In the genomic region with DNA sequence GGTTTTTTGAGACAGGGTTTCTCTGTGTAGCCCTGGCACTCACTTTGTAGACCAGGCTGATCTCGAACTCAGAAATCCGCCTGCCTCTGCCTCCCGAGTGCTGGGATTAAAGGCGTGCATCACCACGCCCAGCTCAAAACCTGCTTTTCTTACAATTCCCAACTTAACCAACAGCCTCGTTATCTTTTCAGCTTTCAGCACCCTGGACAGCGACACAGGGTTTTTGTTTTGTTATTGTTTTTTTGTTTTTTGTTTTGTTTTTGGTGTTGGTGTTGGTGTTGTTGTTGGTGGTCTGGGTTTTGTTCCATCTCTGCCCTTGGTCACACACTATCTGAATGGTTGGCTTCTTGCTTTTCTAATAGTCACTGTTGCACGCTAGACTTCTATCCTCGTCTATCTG, we compare ENCODE assay signal across 25 mouse cellular contexts. TPM values are rescaled to one million over a fixed set of nuclear protein-coding genes. Genes with fewer than 3 reads are reported as not detected.
DNase-seq lines count a peak whose midpoint lies in the region; ATAC-seq and TF ChIP-seq lines count a peak whose summit lies in the region.
"Had no signal": no experiment of that assay in that cellular context is flagged by ENCODE, and none has a peak within 500 bp of the region (broad histone marks: within the 10 kb centered on the region; RNA-seq: fewer than 3 reads in every experiment).

No protein-coding gene starts in this region.

- no peaks in the 10 kb centered on the region for H3K79me2 ChIP-seq in MEL (ENCODE audit: control insufficient read depth, insufficient read depth, low read length, poor library complexity)

- TF ChIP-seq CTCF in MEL (IDR thresholded peaks at IDR 0.05 in 2 of 3, conservative IDR thresholded peaks at IDR 0.05 in 1 of 3; ENCODE audit: control insufficient read depth in 1 of 3, insufficient read depth in 1 of 3, low read depth in 2 of 3, low read length in 3 of 3, poor library complexity in 1 of 3, severe bottlenecking in 1 of 3): no peak

- peak; percentile 49 to 65 for DNase-seq in kidney, postnatal 4 days
- DNase-seq in kidney, adult 8-10 months: no peak
- DNase-seq in MEL (ENCODE audit: low read depth, low spot score): peak; percentile 51
- peak; percentile 55 for DNase-seq in adipocyte (ENCODE audit: low spot score)
- peak; percentile 74 for DNase-seq in limb, embryonic 11.5 days (ENCODE audit: low spot score)
- DNase-seq in layer of hippocampus, adult 9-10 months (ENCODE audit: low spot score): no peak
- DNase-seq in c-Kit-positive CD71-positive TER-119-positive erythroid progenitor cells, embryonic 14.5 days (ENCODE audit: low spot score): no peak
- DNase-seq: cerebellum, adult 11-12 months; cerebellum, postnatal 36 days; gastrocnemius, postnatal 14 days; kidney, adult 2 months; layer of hippocampus, postnatal 36 days; left cerebral cortex, postnatal 4 days; liver, embryonic 13.5 days had no signal

- no peaks in the 10 kb centered on the region for H3K4me1 ChIP-seq in MEL (ENCODE audit: control insufficient read depth in 1 of 2, insufficient read depth in 2 of 2, low read length in 2 of 2)
- H3K4me1 ChIP-seq in limb, embryonic 11.5 days (ENCODE audit: control insufficient read depth, insufficient read depth, low read length): peaks cover 12% of the 10 kb centered on the region
- peaks cover 16% of the 10 kb centered on the region for H3K4me1 ChIP-seq in midbrain, embryonic 13.5 days (replicated peaks)

- TF ChIP-seq EP300 in MEL (IDR thresholded peaks at IDR 0.05; ENCODE audit: low read depth in 1 of 2, low read length in 2 of 2): no peak

- no peak overlapping the region for H3K9ac ChIP-seq in MEL (ENCODE audit: control insufficient read depth, low read depth, low read length, poor library complexity, severe bottlenecking)
- no peak overlapping the region for H3K9ac ChIP-seq in limb, embryonic 11.5 days (ENCODE audit: low read length)
- H3K9ac ChIP-seq in midbrain, embryonic 13.5 days (replicated peaks): no peak overlapping the region
- H3K9ac ChIP-seq: embryonic facial prominence, embryonic 15.5 days; hindbrain, embryonic 15.5 days; liver, embryonic 13.5 days; neural tube, embryonic 13.5 days had no signal

- H3K4me2 ChIP-seq in limb, embryonic 11.5 days (ENCODE audit: low read depth, severe bottlenecking): no peak overlapping the region
- no peak overlapping the region for H3K4me2 ChIP-seq in midbrain, embryonic 13.5 days (replicated peaks)
- H3K4me2 ChIP-seq: embryonic facial prominence, embryonic 15.5 days; hindbrain, embryonic 15.5 days; liver, embryonic 13.5 days; neural tube, embryonic 13.5 days had no signal

- no peak for ATAC-seq in limb, embryonic 11.5 days (ENCODE audit: insufficient number of reproducible peaks, low FRiP score, low TSS enrichment, low read depth)
- no peak for ATAC-seq in midbrain, embryonic 13.5 days
- ATAC-seq: lung, postnatal 0 days had no signal

- no peak for TF ChIP-seq RAD21 in MEL (IDR thresholded peaks at IDR 0.05; ENCODE audit: low read depth, low read length)

- no peaks in the 10 kb centered on the region for H3K9me3 ChIP-seq in MEL (replicated peaks; ENCODE audit: insufficient read depth, low read length)
- no peaks in the 10 kb centered on the region for H3K9me3 ChIP-seq in limb, embryonic 11.5 days (ENCODE audit: control insufficient read depth, low read length)
- H3K9me3 ChIP-seq in midbrain, embryonic 13.5 days: no peaks in the 10 kb centered on the region
- H3K9me3 ChIP-seq: embryonic facial prominence, embryonic 15.5 days; forebrain, embryonic 10.5 days; hindbrain, embryonic 15.5 days; liver, embryonic 13.5 days; neural tube, embryonic 13.5 days had no signal

- WGBS in limb, embryonic 11.5 days: 66% methylated on average over 9 of the region's 9 CpGs
- 67% methylated on average over 9 of the region's 9 CpGs for WGBS in midbrain, embryonic 13.5 days

- H3K36me3 ChIP-seq in MEL (ENCODE audit: control insufficient read depth in 1 of 2, insufficient read depth in 2 of 2, low read length in 2 of 2): no peaks in the 10 kb centered on the region
- H3K36me3 ChIP-seq in limb, embryonic 11.5 days (ENCODE audit: control insufficient read depth, insufficient read depth, low read length): no peaks in the 10 kb centered on the region
- H3K36me3 ChIP-seq in midbrain, embryonic 13.5 days: no peaks in the 10 kb centered on the region
- H3K36me3 ChIP-seq: embryonic facial prominence, embryonic 15.5 days; forebrain, embryonic 10.5 days; hindbrain, embryonic 15.5 days; liver, embryonic 13.5 days; neural tube, embryonic 13.5 days had no signal

- H3K4me3 ChIP-seq in MEL (ENCODE audit: control insufficient read depth in 1 of 2, insufficient read depth in 1 of 2, low read depth in 2 of 2, low read length in 2 of 2): no peak overlapping the region
- no peak overlapping the region for H3K4me3 ChIP-seq in limb, embryonic 11.5 days (ENCODE audit: low read depth, low read length)
- no peak overlapping the region for H3K4me3 ChIP-seq in midbrain, embryonic 13.5 days (replicated peaks)
- H3K4me3 ChIP-seq: embryonic facial prominence, embryonic 15.5 days; forebrain, embryonic 10.5 days; hindbrain, embryonic 15.5 days; liver, embryonic 13.5 days; neural tube, embryonic 13.5 days had no signal

- TF ChIP-seq POLR2A in MEL (IDR thresholded peaks at IDR 0.05; ENCODE audit: control insufficient read depth in 1 of 2, insufficient read depth in 1 of 2, low read depth in 1 of 2, low read length in 2 of 2, poor library complexity in 1 of 2): no peak

- no peak overlapping the region for H3K27ac ChIP-seq in MEL (ENCODE audit: control insufficient read depth, low read depth, low read length)
- no peak overlapping the region for H3K27ac ChIP-seq in limb, embryonic 11.5 days (replicated peaks; ENCODE audit: low read depth, low read length)
- H3K27ac ChIP-seq in midbrain, embryonic 13.5 days: no peak overlapping the region
- H3K27ac ChIP-seq: embryonic facial prominence, embryonic 15.5 days; forebrain, embryonic 10.5 days; hindbrain, embryonic 15.5 days; liver, embryonic 13.5 days; neural tube, embryonic 13.5 days had no signal

- peaks cover 0 to 9% of the 10 kb centered on the region in 2 experiments; a peak in 3 of 4 replicates for H3K27me3 ChIP-seq in MEL (ENCODE audit: control insufficient read depth in 1 of 2, insufficient read depth in 2 of 2, low read length in 2 of 2)
- H3K27me3 ChIP-seq in limb, embryonic 11.5 days (ENCODE audit: control insufficient read depth, insufficient read depth, low read length): peaks cover 3% of the 10 kb centered on the region; the same call in 1 of the 2 replicates
- H3K27me3 ChIP-seq in midbrain, embryonic 13.5 days: no peaks in the 10 kb centered on the region
- H3K27me3 ChIP-seq: hindbrain, embryonic 15.5 days; neural tube, embryonic 13.5 days had no signal

TF ChIP-seq in MEL, 35 proteins besides CTCF, POLR2A, EP300 and RAD21:
- TF ChIP-seq MXI1 (IDR thresholded peaks at IDR 0.05; ENCODE audit: low read depth, low read length) (0 out of 2 replicates have a peak, but pooled peaks have one; percentile 39), GATA1 (IDR thresholded peaks at IDR 0.05; ENCODE audit: low read depth, low read length) (peak; percentile 31; the same call in 1 of the 2 replicates), SIN3A (IDR thresholded peaks at IDR 0.05; ENCODE audit: low read length) (peak; percentile 70), ZNF384 (IDR thresholded peaks at IDR 0.05; ENCODE audit: low read depth, low read length) (peak; percentile 59; the same call in 1 of the 2 replicates), ZKSCAN1 (IDR thresholded peaks at IDR 0.05; ENCODE audit: low read depth, low read length) (peak; percentile 87), BHLHE40 (IDR thresholded peaks at IDR 0.05; ENCODE audit: borderline replicate concordance, low read depth, low read length) (no peak)
TF ChIP-seq in MEL: peak in this region for 5.

RNA-seq across cellular contexts. Expression of a gene that starts 4.6 kb away (rescaled TPM):
- 0.04 TPM in 1 of 2 replicates, not detected in the other for total RNA-seq in MEL (2012; rRNA removed)
- under 1 TPM in 1 of 2 experiments, not detected in 1; 0.01 TPM for polyA plus RNA-seq in MEL (2012; ENCODE audit: insufficient read depth in 1 of 2, insufficient read length in 2 of 2, low read depth in 1 of 2, low replicate concordance in 2 of 2, missing spikeins in 1 of 2)
- polyA plus RNA-seq in limb, embryonic 11.5 days (2014; fragmentation: Nextera tagmentation; extraction: Ambion mirVana): 1.5 and 1.7 TPM in 2 replicates
- 4.7 and 5.0 TPM in 2 replicates for polyA plus RNA-seq in midbrain, embryonic 13.5 days (2015; fragmentation: Nextera tagmentation; extraction: Ambion mirVana)
- total RNA-seq: heart, postnatal 10 days; megakaryocyte-erythroid progenitor cell, adult 5-6 weeks; monocyte, adult 5-6 weeks had no signal
- polyA plus RNA-seq: liver, embryonic 13.5 days; lung, postnatal 0 days had no signal

RNA-seq across cellular contexts. Expression of a gene that starts 15.2 kb away (rescaled TPM):
- total RNA-seq in MEL (2012; rRNA removed): not detected in 2 replicates
- polyA plus RNA-seq in MEL (2012; ENCODE audit: insufficient read depth in 1 of 2, insufficient read length in 2 of 2, low read depth in 1 of 2, low replicate concordance in 2 of 2, missing spikeins in 1 of 2): not detected
- polyA plus RNA-seq in limb, embryonic 11.5 days (2014; fragmentation: Nextera tagmentation; extraction: Ambion mirVana): not detected in 2 replicates
- polyA plus RNA-seq in midbrain, embryonic 13.5 days (2015; fragmentation: Nextera tagmentation; extraction: Ambion mirVana): not detected in 2 replicates
- total RNA-seq: CH12.LX; gastrocnemius, postnatal 14 days; heart, postnatal 10 days; monocyte, adult 5-6 weeks had no signal
- polyA plus RNA-seq: embryonic facial prominence, embryonic 15.5 days; forebrain, embryonic 10.5 days; kidney, adult 2 months; large intestine, adult 2 months; liver, embryonic 13.5 days; lung, postnatal 0 days; neural tube, embryonic 13.5 days had no signal

RNA-seq across cellular contexts. Expression of a gene that starts 46.4 kb away (rescaled TPM):
- total RNA-seq in MEL (2012; rRNA removed): 29.3 and 33.6 TPM in 2 replicates
- polyA plus RNA-seq in MEL (2012; ENCODE audit: insufficient read depth in 1 of 2, insufficient read length in 2 of 2, low read depth in 1 of 2, low replicate concordance in 2 of 2, missing spikeins in 1 of 2): 10 to 100 TPM in 1 of 2 experiments, not detected in 1; 47.9 TPM
- 19.6 and 20.9 TPM in 2 replicates for polyA plus RNA-seq in limb, embryonic 11.5 days (2014; fragmentation: Nextera tagmentation; extraction: Ambion mirVana)
- 21.6 and 24.3 TPM in 2 replicates for polyA plus RNA-seq in midbrain, embryonic 13.5 days (2015; fragmentation: Nextera tagmentation; extraction: Ambion mirVana)

RNA-seq across cellular contexts. Expression of a gene that starts 46.8 kb away (rescaled TPM):
- 660 and 731 TPM in 2 replicates for total RNA-seq in MEL (2012; rRNA removed)
- polyA plus RNA-seq in MEL (2012; ENCODE audit: insufficient read depth in 1 of 2, insufficient read length in 2 of 2, low read depth in 1 of 2, low replicate concordance in 2 of 2, missing spikeins in 1 of 2): 100 to 1,000 TPM; 222 to 660 TPM
- polyA plus RNA-seq in limb, embryonic 11.5 days (2014; fragmentation: Nextera tagmentation; extraction: Ambion mirVana): 706 and 718 TPM in 2 replicates
- polyA plus RNA-seq in midbrain, embryonic 13.5 days (2015; fragmentation: Nextera tagmentation; extraction: Ambion mirVana): 630 and 636 TPM in 2 replicates

Comparison
In these comparisons a context has a peak if more than half of its experiments do, and no peak if none do; other contexts are left out.
1. DNase-seq: peak in kidney, postnatal 4 days (2 of 2), MEL (single experiment), adipocyte (single experiment) and limb, embryonic 11.5 days (single experiment); none in kidney, adult 8-10 months (0 of 2), layer of hippocampus, adult 9-10 months (single experiment) and c-Kit-positive CD71-positive TER-119-positive erythroid progenitor cells, embryonic 14.5 days (single experiment).